Mouse (Mus musculus): Measurements from ENCODE around the gene Nat8l. TPM values are rescaled to one million over a fixed set of nuclear protein-coding genes. Genes with fewer than 3 reads are reported as not detected.
"Not testable (repeated sequence)": the region's sequence is repeated elsewhere in the genome, so short reads cannot be mapped to it uniquely, and the experiment has no call there.

Gene Nat8l
- 10 to 100 TPM; 18.3 to 18.8 TPM for total RNA-seq (2021)
- long read RNA-seq, experiment 1, full-length matches to known transcripts: 5 of 28 reads
- long read RNA-seq, experiment 1, partial matches to known transcripts: 0 of 28 reads
- long read RNA-seq, experiment 1, other reads (novel, unspliced or antisense): 23 of 28 reads
- long read RNA-seq, experiment 2, full-length matches to known transcripts: 12 of 18 reads
- long read RNA-seq, experiment 2, partial matches to known transcripts: 0 of 18 reads
- long read RNA-seq, experiment 2, other reads (novel, unspliced or antisense): 6 of 18 reads

DNA sequence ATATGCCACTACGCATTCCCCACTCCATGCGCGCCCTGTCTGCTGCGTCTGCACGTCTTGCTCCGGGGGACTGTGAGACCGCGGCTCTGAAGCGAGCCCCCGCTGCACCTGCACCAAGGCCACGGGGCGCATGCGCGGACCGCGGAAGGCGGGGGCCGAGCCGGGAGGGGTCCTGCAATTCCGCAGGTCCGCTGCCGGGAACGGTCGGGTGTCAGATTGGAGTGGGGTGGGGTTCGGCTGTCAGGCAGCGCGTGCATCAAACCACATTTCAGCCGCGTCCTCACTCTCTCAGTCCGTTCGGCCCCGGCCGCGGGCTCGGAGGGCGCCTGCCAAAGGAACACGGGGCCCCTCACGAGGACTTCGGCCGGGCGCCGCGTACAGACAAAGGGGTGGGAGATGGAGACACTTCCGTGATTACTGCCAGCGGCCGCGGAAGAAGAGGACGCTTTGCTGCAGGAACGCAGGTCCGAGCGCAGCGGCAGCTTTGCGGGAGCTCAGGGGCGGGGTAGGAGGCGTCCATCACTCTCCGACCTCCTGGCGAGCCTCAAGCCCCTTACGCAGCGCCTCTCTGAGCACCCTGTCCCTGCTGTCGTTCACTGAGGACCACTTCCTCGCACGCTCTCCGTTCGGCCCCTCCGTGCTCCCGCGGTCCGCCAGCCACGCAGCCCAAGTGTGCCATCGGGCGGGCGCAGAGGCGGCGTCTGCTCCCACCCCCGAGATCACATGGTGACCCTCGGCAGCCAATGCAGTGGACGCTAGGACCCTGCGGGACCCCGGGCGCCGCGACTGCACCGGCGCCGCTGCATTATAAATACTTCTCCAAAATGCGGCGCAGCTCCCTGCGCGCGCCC lies at the start of gene Nat8l:
TSS of gene Nat8l (plus strand) at position 142 of the 851 bp plus-strand sequence.
- peak; percentile 50 to 75 for DNase-seq

- DNase-seq: not testable (repeated sequence)
Observed at GRCm38 (mm10) chr5:33947035-33947434, 48.7 kb upstream of the Nat8l start.

DNA sequence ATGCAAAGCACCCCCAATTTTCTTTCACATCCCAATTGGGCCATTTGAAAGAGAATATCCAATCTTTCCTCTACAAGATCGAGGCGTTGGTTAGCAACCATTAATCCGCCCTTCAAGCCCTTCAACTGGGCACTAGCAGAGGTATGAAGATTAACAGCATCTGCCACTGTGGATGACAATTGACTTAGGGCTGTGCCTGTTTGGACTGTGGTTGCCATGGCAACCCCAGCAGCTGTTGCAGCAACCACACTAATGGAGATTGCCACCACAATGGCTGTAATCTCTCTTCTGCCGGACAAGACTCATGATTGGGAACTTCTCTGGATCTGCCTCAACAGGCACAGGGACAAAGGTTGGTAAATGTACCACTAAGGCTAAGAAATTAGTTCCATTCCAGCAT lies 47.5 kb upstream of the Nat8l start:
- no peak for DNase-seq

DNA sequence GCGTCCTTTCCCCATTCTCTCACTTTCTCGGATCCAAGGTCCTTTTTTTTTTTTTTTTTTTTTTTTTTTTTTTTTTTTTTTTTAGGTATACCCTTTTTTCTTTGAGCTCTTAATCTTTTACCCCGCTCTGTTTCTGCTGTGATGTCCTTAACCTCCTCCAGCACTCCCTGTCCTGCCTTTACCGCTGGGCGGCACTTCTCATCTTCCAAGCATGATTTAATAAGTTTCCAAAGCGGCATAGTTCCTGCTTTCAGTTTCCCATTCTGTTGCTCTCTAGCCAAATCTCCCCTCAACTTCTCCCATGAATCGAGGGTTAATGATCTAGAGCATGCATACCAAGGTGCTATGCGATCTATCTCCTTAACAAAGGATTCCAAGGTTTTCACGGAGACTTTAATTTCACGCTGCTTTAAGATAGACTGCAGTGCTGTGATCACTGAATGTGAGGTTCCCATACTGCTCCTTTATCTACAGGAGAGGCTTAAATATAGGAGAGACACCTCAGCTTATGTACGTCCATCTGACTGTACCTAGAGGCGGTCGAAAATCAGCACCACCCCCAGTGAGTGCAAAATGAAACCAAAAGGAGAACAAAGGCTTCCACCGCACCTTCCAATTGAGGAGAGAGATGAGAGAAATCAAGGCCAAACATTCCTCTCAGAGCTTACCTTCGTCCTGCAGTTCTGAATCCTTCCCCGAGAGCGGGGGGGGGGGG lies 42.2 kb upstream of the Nat8l start:
- DNase-seq: no peak

- DNase-seq: peak; percentile 78 to 79
Observed at GRCm38 (mm10) chr5:33954354-33954753, 41.4 kb upstream of the Nat8l start.

GRCm38 (mm10) chr5:33955868-33956267 lies 39.9 kb upstream of the Nat8l start:
- peak; percentile 48 to 66 for DNase-seq

- peak in 1 of 2 experiments; percentile 34 for DNase-seq
Observed at GRCm38 (mm10) chr5:33959382-33959781, 36.4 kb upstream of the Nat8l start.

DNA sequence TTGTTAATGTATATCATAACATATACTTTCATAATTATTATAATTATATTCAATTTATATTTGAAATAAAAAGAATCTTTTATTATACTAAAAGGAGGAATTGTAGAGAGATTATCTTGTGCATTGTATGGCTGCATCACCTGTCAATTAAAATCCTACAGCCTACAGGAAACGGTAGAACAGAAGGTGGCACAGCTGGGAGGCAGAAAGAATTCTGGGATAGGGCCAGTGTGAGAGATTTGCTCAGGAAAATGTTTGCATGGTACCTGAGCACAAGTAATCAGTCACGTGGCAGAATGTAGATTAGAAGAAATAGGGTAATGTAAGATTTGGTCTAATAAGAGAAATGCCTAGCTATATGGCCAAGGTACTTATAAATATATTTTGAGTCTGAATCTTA lies 21.0 kb upstream of the Nat8l start:
- DNase-seq: no peak

- DNase-seq: no peak
Observed at GRCm38 (mm10) chr5:33976267-33976666, 19.5 kb upstream of the Nat8l start.

DNA sequence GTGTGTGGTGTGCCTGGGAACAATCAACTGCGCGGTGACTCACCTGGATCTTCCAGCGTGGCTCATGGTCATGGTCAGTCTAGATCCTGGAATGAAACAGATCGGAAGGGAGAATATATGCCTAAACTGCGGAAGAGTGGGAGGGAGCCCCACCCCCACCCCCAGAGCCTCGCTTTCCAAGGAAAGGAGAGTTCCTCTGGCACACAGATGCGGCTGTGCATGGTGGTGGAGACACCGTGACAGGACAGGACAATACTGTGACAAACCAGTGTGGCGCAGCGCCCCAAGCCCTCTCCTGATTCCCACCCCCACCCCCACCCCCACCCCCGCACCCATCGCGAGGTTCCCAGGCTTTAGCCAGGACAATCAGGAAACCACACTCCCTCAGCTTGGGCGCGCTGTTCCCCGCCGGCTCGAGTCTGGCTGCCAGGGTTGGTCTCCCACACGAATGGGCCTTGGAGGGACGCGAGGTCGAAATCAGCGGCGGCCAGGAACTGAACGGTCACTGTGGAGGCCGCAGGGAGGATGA lies 13.0 kb upstream of the Nat8l start:
- DNase-seq: peak; percentile 35 to 40

GRCm38 (mm10) chr5:33983309-33984121 lies 12.3 kb upstream of the Nat8l start, which contains the start of gene Gm1673:
Gene Gm1673, plus strand, starts transcription at chr5:33983433.
- peak; percentile 91 to 94 for DNase-seq

DNA sequence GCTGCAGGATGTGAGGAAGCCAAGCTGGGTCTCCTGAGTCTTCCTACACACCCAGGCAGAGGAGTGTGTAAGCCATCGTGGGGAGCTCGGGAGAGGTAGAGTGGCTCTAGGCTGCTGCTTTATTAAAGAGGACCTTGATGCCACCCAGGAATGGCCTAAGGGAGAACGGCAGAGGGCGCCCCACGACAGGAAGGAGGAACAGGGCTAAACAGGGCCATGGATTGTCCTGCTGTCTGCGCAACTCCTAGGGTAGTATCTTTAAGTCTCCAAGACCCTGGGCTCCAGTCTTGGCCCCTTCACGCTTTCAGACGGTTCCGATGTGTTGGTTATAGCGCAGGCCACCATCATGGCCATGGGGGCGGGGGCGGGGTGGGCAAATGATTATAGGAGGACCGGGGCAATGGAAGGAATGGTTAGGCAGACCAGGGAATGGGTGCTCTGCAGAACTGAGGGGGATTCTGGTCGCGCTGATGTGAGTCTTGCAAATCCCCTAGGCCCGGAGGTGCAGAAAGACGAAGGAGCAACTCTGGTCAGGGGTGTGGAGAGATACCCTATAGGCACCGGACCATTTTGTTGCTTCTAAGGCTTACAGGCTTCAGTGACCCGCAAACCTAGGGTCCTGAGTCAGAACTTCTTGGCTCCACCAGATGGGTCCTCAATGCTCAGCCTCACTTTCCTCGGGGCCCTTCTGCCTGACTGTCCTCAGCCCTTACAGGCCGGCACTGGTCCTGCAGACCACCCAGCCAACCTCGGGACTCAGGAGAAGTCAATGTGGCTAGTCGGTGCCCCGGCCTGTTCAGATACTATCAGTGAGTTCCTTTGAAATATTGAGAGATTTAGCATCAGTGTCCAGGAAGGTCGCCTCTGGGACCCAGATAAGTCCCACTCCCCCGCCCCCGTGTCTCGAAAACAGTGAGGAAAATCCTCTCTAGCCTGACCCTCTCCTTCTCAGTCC lies 836 bp upstream of the Nat8l start:
- DNase-seq: peak; percentile 83 to 88

DNA sequence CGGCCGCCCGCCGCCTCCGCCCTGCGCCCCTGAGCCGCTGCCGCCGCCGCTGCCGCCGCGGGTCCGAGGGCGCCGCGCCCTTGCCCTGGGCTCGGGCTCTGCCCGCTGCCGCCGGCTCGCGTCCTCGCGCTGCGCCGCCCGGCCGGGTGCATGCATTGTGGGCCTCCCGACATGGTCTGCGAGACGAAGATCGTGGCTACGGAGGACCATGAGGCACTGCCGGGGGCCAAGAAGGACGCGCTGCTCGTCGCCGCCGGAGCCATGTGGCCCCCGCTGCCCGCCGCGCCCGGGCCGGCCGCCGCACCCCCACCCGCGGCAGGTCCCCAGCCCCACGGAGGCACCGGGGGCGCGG lies 886 bp downstream of the Nat8l start:
- DNase-seq: no peak

DNA sequence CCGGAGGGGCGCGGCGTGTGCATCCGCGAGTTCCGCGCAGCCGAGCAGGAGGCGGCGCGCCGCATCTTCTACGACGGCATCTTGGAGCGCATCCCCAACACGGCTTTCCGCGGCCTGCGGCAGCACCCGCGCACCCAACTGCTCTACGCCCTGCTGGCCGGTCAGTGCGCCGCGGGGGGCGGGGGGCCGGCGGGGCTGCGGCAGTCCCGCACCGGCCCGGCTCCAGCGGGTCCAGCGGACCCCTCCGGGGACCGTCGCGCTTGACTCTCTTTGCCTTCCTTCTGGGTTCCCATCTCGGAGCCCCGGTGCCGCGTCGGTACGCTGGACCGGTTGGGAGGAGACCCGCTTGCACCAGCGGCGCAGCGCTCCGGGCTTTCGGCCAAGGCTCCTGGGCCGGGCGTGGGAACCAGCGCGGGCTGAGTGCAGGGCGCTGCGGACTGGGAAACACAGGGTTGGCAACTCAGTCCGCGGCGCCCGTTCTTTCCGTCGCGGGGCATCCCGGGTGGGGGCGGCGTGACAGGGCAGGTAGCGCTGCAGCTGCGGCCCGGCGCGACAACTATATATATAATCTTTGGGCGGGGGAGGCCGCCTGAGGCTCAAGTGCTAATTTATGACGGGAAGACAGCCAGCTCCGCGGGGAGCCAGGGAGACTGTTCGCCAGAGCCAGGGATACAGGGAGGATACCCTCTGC lies 1.4 kb downstream of the Nat8l start:
- DNase-seq: peak; percentile 78 to 84

- DNase-seq: no peak
Observed at GRCm38 (mm10) chr5:33997829-33998504, 2.2 kb downstream of the Nat8l start.

DNA sequence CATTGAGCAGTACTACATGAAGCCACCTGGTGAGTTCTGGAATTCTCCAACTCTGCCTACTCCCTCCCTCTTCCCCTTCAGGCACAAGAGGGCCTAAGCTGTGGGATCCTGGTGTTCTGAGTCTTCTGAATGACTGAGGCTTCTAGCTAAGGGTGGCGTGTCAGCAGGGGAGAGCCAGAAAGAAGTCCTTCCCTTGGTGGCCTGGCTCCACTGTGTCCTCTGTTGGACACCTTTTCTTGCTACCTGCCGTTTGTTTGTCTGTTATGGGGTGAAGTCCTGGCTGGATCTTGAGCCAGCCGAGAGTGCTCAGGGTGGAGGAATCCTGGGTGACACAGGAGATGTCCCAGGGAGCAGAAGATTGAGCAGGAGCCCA lies 2.7 kb downstream of the Nat8l start:
- DNase-seq: no peak

- DNase-seq: peak; percentile 42 to 59
Observed at GRCm38 (mm10) chr5:33999466-34000090, 3.8 kb downstream of the Nat8l start.

GRCm38 (mm10) chr5:34000809-34001208 lies 5.0 kb downstream of the Nat8l start:
- DNase-seq: no peak

- DNase-seq: peak in 1 of 2 experiments; percentile 48
Observed at GRCm38 (mm10) chr5:34001401-34001800, 5.6 kb downstream of the Nat8l start.
